Mouse (Mus musculus) limb, embryonic 10.5 days (tissue): ENCODE measurements around the gene Rassf8. TPM values are rescaled to one million over a fixed set of nuclear protein-coding genes. Genes with fewer than 3 reads are reported as not detected.

Source experiments
- DNase-seq: peaks from one replicate; pipeline ENCODE4 v3.0.0-alpha.2; 2017; ENCODE audit warnings: low spot score
- H3K27ac ChIP-seq: fragments of 300-500 bp; sonication (generic); 2 replicates; pipeline ENCODE4 v1.5.1; 2016; ENCODE audit warnings: mild to moderate bottlenecking
- H3K27me3 ChIP-seq: fragments of 300-500 bp; sonication (generic); 2 replicates; pipeline ENCODE4 v1.6.1; 2016; ENCODE audit warnings: low read depth, mild to moderate bottlenecking; ENCODE audit not compliant: poor library complexity, severe bottlenecking
- H3K36me3 ChIP-seq: fragments of 300-500 bp; sonication (generic); 2 replicates; pipeline ENCODE4 v1.6.1; 2016; ENCODE audit warnings: mild to moderate bottlenecking, moderate library complexity
- H3K4me1 ChIP-seq: fragments of 300-500 bp; sonication (generic); 2 replicates; pipeline ENCODE4 v1.6.1; 2016
- H3K4me3 ChIP-seq: fragments of 300-500 bp; sonication (generic); 2 replicates; pipeline ENCODE4 v1.5.1; 2016; ENCODE audit warnings: mild to moderate bottlenecking, moderate library complexity
- H3K9me3 ChIP-seq: fragments of 300-500 bp; sonication (generic); replicated peaks from 2 replicates; pipeline ENCODE4 v1.6.1; 2016; ENCODE audit warnings: mild to moderate bottlenecking
- WGBS: fragments of 180-500 bp; shearing (Covaris S2); methylation state at CpG from one replicate; pipeline ENCODE4 v1.1.7; 2016; 5-methylcytosine and 5-hydroxymethylcytosine counted together
- polyA plus RNA-seq: library from polyadenylated mRNA; unstranded; fragments of >200 nt; fragmentation: Nextera tagmentation; extraction: Ambion mirVana; gene quantifications from 2 replicates; pipeline ENCODE4 v1.2.1, GENCODE M21; 2016

The Rassf8 gene
- polyA plus RNA-seq, 1 experiment from 2014 or later: 6.4 TPM

DNA sequence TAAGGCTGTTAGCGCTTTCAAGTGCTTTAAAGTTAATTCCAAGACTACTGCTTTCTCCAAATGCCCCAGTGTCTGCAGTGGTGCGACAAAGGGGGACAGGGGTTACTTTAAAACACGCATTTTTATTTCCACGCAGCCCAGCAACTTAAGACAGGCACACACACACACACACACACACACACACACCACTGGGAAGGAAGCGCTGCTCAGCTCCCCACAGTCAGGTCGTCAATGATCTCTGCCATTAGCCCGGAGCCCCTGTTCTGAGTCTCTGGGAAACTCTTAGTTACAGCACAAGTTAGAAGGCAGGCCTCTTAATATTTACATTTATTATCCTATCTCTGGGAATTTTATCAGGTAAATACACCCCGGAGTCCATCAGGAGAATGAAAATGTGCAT is 117.6 kb downstream of the Rassf8 start:
- DNase-seq: peak; percentile 43
- Histone ChIP-seq H3K36me3 (no peaks in the 10 kb centered on the region), H3K9me3 (no peaks in the 10 kb centered on the region), H3K27me3 (peaks cover 81% of the 10 kb centered on the region), H3K27ac (no peak overlapping the region), H3K4me3 (peak overlapping the region; percentile 68), H3K4me1 (peaks cover 51% of the 10 kb centered on the region)
- 3% methylated on average over 8 of the region's 8 CpGs for WGBS

DNA sequence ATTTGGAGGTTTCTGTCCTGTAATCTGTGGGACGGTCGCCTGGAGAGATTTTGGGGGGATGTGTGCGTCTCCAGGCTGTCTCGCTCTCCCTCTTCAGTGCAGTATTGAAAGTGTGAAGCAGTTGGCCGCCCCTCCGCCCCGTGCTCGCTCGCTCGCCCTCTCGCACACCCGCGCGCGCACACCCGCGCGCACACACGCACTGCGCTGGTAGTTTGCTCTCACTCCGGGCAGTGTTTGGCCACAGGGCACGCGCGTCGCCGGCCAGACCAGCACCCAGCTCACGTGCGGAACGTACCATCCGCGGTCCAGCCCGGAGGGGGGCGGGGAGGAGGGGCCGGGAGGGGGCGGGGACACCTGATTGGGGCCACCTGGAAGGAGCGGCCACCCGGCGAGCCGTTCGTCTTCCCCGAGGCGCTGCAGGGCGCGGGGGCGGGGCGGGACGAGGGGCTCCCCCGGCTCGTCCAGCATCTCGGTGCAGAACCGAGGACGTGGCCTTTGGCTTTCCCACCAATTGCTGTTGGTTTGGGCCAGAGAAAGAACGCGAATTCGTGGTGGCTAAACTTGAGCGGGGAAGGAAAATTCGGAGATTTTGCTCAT is 118.8 kb downstream of the Rassf8 start, which contains the start of gene Bhlhe41:
Gene Bhlhe41 (minus strand): TSS at position 270 of the 597 bp plus-strand sequence.
- Histone ChIP-seq H3K4me3 (peak within 1 kb of the TSS; percentile 61), H3K36me3 (no peaks in the 10 kb centered on the region)
- under 1% methylated on average over 51 of the region's 57 CpGs for WGBS

GRCm38 (mm10) chr6:145865886-145866851 is 119.6 kb downstream of the Rassf8 start:
- Histone ChIP-seq H3K9me3 (no peaks in the 10 kb centered on the region), H3K27ac (peak overlapping the region; percentile 81), H3K4me1 (peaks cover 51% of the 10 kb centered on the region), H3K4me3 (peak overlapping the region; percentile 61), H3K27me3 (peaks cover 80% of the 10 kb centered on the region), H3K36me3 (no peaks in the 10 kb centered on the region)
- peak; percentile 76 for DNase-seq
- under 1% methylated on average over 66 of the region's 69 CpGs for WGBS

More for the DNA sequence above, 118.8 kb downstream of the Rassf8 start, which contains the start of gene Bhlhe41:
- Histone ChIP-seq H3K27me3 (peaks cover 83% of the 10 kb centered on the region), H3K4me1 (peaks cover 51% of the 10 kb centered on the region), H3K9me3 (no peaks in the 10 kb centered on the region), H3K27ac (peak within 1 kb of the TSS; percentile 81)
- DNase-seq: peak; percentile 86

- Histone ChIP-seq H3K36me3 (no peaks in the 10 kb centered on the region), H3K27ac (no peak overlapping the region), H3K4me1 (peaks cover 51% of the 10 kb centered on the region), H3K9me3 (no peaks in the 10 kb centered on the region), H3K27me3 (peaks cover 75% of the 10 kb centered on the region), H3K4me3 (peak overlapping the region; percentile 61; the same call in 1 of the 2 replicates)
- 51% methylated on average over 3 of the region's 3 CpGs for WGBS
- DNase-seq: no peak
Observed at GRCm38 (mm10) chr6:145867111-145867510, 120.6 kb downstream of the Rassf8 start.

Other genes with a start within 250 kb of the Rassf8 start
- gene Lmntd1, start 132.4 kb upstream of the Rassf8 start, polyA plus RNA-seq: 0.04 TPM in 1 of 2 replicates, not detected in the other
- gene Tuba3b, start 131.0 kb upstream of the Rassf8 start, polyA plus RNA-seq: not detected in 2 replicates
- gene Bhlhe41, start 118.8 kb downstream of the Rassf8 start, polyA plus RNA-seq: 0.23 and 0.26 TPM in 2 replicates
- gene Sspn, start 184.9 kb downstream of the Rassf8 start, polyA plus RNA-seq: 1.9 and 4.6 TPM in 2 replicates